Mouse (Mus musculus): ENCODE measurements around the gene Togaram2.
"Not testable (repeated sequence)": the region's sequence is repeated elsewhere in the genome, so short reads cannot be mapped to it uniquely, and the experiment has no call there.

Togaram2 gene

GRCm38 (mm10) chr17:71736442-71736841 is 63.4 kb downstream of the Togaram2 start:
- in situ Hi-C loops (cut with MboI), result no loop called here

GRCm38 (mm10) chr17:71742156-71742555 is 69.1 kb downstream of the Togaram2 start:
- in situ Hi-C loops (cut with MboI), result no loop called here

DNA sequence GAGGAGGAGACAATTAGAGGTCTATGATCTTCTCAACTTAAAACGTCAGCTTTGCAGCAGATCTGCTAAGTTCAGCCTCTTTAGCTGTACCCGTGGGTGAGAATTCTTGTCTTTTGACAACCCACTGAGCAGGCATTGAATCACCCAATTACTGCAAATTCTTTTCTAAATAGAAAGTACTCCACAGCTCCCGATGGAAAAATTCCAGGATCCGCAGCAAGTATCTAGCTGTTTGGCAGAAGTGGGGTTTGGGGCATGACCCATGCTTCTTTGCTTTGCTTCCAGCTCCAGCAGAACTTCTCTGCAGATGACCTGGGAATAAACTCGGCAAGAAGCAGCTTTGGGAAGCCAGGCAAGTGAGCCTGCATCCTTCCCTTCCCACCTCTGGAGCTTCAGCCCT is 69.9 kb downstream of the Togaram2 start:
- in situ Hi-C loops (cut with MboI), result no loop called here

- in situ Hi-C loops (cut with MboI), result no loop called here
Observed at GRCm38 (mm10) chr17:71746114-71746513, 73.1 kb downstream of the Togaram2 start.

DNA sequence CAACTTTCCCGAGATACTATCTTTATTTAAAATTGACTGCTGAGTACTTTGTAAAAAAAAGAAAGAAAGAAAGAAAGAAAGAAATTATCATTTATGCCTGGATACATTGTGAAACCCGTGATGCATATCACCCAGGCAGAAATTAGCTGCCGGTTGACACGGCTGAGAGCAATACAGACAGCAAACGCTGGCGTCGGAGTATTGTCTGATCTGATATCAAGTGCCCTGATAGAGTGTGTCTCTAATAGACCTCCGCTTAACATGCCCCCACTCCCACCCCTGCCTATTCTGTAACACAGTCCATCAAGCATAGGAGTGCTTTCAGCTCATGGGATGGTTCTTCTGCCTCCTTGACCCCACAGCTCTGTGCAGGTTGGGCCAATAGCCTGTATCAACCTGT is 74.5 kb downstream of the Togaram2 start:
- in situ Hi-C loops (cut with MboI), result no loop called here

DNA sequence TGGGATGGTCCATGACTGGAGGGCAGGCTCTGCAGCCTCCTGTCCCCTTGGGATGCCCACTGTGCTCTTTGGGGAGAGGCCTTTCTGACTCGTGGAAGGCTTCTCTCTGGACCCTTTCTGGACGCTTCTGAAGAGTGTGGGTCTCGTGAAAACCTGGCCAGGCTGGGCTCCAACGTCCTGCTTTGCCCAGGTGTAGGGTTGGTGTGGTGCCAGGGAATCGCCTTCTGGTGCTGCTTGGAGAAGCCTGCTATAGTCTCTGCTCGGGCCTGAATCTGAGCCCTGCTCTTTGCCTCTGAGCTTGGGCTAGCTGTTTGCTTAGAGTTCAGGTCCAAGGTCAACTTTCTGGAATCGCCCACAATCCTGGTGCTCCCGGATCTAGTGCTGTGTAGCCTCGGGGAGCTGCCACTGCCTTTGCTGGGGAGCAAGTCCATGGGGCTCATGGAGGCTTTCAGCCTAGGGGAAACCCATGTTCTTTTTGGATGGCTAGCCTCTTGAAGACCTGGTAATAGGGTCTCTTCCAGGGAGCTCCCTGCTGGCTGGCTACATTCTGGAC is 76.6 kb downstream of the Togaram2 start:
- in situ Hi-C loops (cut with MboI), result no loop called here

- in situ Hi-C loops (cut with MboI), result no loop called here
Observed at GRCm38 (mm10) chr17:71752831-71753230, 79.8 kb downstream of the Togaram2 start, which contains the start of gene Pcare. Gene Pcare, minus strand, starts transcription at chr17:71752894.

- in situ Hi-C loops (cut with MboI), result no loop called here
Observed at GRCm38 (mm10) chr17:71760536-71760935, 87.5 kb downstream of the Togaram2 start.

GRCm38 (mm10) chr17:71768173-71768572 is 95.1 kb downstream of the Togaram2 start, which contains the start of gene Clip4:
Gene Clip4, plus strand, starts transcription at chr17:71768473.
- in situ Hi-C loops (cut with MboI), result not testable (repeated sequence)

- in situ Hi-C loops (cut with MboI), result no loop called here
Observed at GRCm38 (mm10) chr17:71769564-71769963, 96.5 kb downstream of the Togaram2 start.

GRCm38 (mm10) chr17:71770696-71771095 is 97.6 kb downstream of the Togaram2 start:
- in situ Hi-C loops (cut with MboI), result no loop called here

DNA sequence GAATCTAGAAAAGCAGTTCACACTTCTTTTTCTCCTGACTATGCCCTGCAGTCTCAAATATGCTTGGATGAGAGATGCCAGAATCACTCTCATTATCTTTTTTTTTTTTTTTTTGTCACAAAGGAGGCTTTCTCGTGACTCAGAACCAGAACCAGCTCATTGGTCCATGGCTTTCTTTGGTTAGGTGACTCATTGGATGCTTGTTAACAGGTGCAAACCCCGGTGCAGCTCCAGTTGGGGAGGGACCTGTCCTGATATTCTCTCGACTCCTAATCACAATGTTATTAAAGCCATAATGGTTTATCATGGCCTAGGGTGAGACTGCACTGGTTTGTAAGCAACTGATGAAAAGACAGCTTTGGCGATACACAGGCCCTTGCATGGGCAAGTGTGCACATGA is 101.1 kb downstream of the Togaram2 start:
- in situ Hi-C loops (cut with MboI), result no loop called here

- in situ Hi-C loops (cut with MboI), result no loop called here
Observed at GRCm38 (mm10) chr17:71775279-71775678, 102.2 kb downstream of the Togaram2 start.

GRCm38 (mm10) chr17:71778696-71779095 is 105.6 kb downstream of the Togaram2 start:
- in situ Hi-C loops (cut with MboI), result no loop called here
